Mouse (Mus musculus) lung, postnatal 10 days (tissue): ENCODE measurements around the gene Supt20.
"Not testable (repeated sequence)": the region's sequence is repeated elsewhere in the genome, so short reads cannot be mapped to it uniquely, and the experiment has no call there.

ENCODE experiments used
- DNase-seq: peaks from one replicate; pipeline ENCODE4 v3.0.0; 2021

The Supt20 gene

DNA sequence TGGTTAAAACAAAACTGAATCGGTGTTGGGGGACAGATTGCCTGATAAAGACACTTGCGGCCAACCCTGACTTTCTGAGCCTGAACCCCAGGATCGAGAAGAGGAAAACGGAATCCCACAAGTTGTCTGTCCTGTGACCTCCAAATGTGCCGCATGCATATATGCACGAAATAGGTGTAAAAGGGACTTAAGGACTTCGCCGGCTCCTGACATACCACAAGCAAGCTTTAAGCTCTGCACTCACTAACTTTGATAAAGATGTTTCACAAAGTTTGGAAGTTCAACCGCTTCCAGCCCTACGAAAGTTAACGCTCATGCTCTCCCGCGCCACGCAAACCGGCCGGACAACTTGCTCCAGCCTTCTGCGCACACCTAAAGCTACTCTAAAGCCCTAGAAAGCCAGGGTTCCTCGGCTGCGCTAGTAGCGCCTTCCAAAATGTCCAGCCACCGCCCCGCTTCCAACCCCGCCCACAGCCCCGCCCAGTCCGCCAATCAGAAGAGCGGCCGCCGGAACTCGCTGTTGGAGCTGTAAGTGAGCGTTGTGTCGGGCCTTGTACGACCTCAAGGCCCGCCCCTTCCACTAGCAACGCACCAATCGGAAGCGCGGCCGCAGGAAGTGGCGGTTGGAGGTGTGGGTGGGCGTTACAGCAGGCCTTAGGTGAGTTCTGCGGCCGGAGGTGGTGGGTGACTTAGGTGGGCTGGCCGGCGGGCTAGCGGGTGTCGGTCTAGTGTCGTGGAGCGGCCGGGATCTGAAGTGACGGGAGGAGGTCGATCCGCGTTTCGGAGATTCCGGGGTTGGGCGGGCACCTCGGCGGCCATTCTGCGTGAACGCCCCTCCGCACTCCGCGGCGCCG, at the start of gene Supt20:
Supt20 (plus strand) TSS at position 606 of the 854 bp plus-strand sequence.
- DNase-seq = peak; percentile 95

- no peak for DNase-seq
Observed at GRCm38 (mm10) chr3:54642851-54643250, 49.8 kb upstream of the Supt20 start.

DNA sequence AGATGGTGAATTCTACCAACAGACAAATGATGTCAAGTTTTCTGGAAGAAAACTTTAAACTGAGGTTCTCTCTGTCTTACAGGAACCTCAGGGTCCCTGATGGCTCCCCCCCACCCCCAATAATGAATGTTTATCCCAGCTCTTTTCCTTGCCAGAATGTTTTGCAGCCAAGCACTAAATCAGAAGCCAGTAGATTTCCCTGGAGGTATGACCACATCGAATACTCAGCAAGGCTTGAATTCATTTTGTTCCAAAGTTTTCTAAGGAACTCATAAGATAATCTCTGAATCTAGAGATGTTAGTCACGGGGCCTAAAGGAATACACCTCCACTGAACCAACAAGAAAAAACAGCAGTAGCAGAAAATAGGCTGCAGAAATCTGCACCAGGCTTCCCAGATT, 45.0 kb upstream of the Supt20 start:
- no peak for DNase-seq

GRCm38 (mm10) chr3:54651576-54651975, 41.0 kb upstream of the Supt20 start:
- DNase-seq = no peak

DNA sequence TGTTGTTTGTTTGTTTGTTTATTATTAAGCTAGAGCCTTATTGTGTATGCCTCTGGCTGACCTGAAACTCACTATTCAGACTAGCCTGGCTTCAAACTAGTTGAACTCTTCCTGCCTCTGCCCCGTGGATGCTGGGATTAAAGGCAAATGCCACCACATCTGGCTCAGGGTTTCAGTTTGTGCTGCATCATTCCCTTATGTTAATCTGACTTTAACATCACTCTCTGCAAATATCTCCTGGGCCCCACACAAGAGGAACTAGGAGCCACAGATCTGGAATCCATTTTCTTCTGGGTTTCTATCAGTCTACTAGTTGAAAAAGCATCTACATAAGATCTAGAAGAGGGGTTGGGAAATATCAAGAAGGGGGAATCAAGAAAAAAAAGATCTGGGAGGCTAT, 38.4 kb upstream of the Supt20 start:
- no peak for DNase-seq

- no peak for DNase-seq
Observed at GRCm38 (mm10) chr3:54657090-54657489, 35.5 kb upstream of the Supt20 start.

DNA sequence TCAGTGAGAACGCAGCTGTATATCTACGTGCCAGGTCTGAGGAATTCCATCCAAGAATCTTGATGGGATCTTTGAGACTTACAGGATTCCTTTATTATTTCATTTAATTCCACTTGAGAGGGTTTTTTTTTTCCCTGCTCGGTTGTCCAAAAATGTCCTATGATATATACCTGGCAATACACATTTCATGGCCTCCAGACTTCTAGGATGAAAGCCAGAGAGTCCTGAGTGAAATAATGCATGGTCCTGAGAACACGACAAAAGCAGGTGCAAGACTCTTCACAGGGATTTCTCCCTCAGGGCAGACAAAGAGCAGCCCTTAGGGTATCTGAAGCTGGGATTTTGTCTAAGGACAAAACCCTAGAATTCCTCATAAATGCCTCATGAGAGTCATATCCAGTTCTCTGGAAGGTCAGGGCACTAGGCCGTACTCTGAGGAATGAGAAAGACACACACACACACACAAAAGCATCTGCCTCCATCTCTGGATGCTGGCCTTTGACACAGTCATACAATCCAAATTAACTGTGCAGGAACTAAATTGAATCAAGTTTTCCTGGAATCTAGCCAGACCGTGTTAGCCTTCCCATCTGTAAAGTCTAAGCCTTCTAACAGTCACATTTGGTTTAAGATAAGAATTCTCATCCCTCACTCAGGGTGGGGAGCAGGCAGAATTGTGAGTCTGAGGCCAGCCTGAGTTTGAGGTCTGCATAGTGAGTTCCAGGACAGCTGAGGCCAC, 34.5 kb upstream of the Supt20 start:
- DNase-seq = no peak

- DNase-seq = no peak
Observed at GRCm38 (mm10) chr3:54659736-54660135, 32.9 kb upstream of the Supt20 start.

DNA sequence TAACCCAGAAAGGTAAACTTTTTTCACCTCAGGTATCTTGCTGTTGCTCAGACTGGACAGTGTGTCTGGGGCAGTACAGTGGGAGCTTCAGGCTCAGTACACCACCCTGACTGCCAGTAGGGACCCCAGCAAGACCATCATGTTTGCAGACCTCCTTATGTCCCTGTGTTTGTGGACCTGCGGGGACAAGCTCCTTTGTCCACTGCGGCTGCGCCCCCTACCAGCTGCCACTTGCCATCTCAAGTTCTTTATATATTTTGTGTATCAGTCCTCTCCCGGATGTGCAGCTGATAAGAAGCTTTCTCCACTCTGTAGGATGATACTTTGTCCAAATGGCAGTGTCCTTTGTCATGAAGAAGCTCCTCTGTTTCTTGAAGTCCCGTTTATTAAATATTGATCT, 30.2 kb upstream of the Supt20 start:
- peak; percentile 18 for DNase-seq

- no peak for DNase-seq
Observed at GRCm38 (mm10) chr3:54668141-54668540, 24.5 kb upstream of the Supt20 start.

GRCm38 (mm10) chr3:54668722-54669121, 23.9 kb upstream of the Supt20 start:
- no peak for DNase-seq

GRCm38 (mm10) chr3:54669559-54669958, 23.0 kb upstream of the Supt20 start:
- DNase-seq = no peak

GRCm38 (mm10) chr3:54672111-54672510, 20.5 kb upstream of the Supt20 start:
- no peak for DNase-seq

- DNase-seq = peak; percentile 64
Observed at GRCm38 (mm10) chr3:54672557-54673529, 19.8 kb upstream of the Supt20 start.

- no peak for DNase-seq
Observed at GRCm38 (mm10) chr3:54676818-54677217, 15.8 kb upstream of the Supt20 start.

DNA sequence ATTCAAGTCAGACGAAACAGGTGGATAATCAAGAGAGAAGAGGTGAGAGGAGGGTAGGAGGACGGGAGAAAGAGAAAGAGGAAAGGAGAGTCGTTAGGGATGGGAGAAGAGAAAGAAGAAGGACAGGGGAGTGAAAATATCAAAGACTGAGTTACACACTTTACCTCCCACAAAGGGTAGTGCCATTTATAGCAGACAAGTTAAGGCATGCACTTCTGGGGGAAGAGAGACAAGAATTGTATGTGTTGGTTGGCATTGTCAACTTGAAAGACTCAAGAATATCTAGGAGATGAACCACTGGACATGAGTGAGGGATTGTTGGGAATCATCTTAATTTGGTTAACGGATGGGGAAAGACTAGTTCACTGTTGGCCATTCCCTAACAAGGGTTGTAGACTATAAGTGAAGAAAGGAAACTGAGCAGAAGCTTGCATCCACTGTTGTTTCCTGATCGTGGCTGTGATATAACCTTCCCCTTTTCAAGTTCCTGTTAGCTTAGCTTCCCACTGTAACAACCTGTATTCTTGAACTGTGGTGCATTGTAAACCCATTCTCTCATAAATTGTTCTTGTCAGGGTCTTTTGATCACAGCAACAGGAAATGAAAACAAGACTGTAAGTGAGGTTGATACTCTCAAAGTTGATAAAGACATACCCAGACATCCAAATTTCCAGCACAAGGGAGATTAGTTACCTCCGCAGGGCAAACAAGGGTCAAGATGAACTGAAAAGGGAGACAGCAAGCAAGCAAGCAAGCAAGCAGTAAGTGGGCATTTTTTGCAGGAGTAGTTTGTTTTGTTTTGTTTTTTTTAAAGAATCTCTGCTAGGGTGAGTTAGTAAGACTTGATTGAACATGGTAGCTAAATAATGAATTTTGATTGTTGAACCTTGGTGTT, 11.1 kb upstream of the Supt20 start:
- no peak for DNase-seq

DNA sequence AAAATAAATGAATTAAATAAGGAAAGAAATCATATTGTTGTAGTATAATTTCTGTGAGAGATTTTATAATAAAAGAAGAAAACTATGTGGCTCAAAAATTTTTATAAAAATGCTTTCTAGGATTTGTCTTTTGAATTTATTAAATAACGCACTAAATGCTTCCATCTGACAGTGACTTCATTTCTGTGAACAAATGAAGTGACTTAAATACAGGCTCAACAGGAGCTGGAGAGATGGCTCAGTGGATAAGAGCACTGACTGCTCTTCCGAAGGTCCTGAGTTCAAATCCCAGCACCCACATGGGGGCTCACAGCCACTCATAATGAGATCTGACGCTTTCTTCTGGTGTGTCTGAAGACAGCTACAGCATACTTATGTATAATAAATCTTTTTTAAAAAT, 7.4 kb upstream of the Supt20 start:
- no peak for DNase-seq

DNA sequence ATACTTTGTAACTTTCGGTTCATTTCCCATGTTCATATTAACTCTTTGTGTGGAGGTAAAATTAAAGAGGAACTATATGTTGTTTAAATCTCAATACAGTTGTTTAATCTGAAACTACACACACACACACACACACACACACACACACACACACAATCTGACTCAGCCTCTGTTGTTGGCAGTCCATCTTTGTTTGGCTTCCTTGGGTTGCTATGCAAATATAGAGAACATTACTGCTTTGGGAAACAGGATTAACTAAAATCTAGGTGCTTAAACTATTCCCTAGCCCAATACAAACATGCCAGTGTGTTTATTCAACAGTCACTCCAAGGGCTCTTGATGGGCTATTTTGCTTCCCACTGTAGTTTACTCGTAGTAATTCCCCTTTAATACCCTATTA, 5.4 kb upstream of the Supt20 start:
- no peak for DNase-seq

DNA sequence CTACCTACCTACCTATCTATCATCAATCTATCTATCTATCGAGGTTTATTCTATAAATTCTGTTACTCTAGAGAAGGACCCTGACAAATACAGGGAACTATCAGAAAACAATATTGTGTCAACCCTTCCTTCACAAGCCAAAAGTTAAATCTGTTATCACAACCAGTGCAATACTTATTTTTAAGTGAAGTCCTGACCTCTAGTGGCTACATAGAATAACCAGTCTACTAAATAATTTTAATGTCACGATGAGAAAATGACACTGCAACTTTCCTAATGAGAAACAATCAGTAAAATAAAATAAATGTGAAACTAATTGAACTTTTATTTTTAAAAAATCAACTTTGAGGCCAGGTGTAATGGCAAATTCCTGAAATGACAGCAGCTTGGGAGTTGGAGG, 3.5 kb upstream of the Supt20 start:
- DNase-seq = no peak

DNA sequence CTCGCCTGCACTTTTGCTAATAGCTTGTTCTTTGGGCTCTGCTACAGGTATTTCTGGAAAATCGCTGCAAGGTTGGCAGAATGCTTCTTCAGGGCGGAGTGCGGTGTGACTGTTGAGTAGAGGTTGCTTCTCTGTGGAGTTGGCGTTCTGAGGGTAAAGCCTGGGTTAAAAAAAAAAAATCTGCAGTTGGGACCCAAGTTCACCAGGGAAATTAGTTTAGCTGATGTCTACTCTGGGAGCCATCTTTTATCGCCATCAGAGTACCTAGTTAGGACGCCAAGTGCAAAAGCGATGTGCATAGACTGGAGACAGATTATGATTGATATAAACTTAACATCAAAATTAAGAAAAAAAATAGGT, 429 bp downstream of the Supt20 start:
- DNase-seq = no peak

- no peak for DNase-seq
Observed at GRCm38 (mm10) chr3:54699759-54700301, 7.2 kb downstream of the Supt20 start.

- DNase-seq = not testable (repeated sequence)
Observed at GRCm38 (mm10) chr3:54704106-54704505, 11.5 kb downstream of the Supt20 start.
